Mouse (Mus musculus) erythroblast, embryonic 14.5 days (primary cell): Measurements from ENCODE around the gene Ctnnd2.

Source experiments
- GATA1 ChIP-seq: IDR thresholded peaks from 2 replicates; pipeline ENCODE4 v1.6.1; 2012; ENCODE audit warnings: low read length, inconsistent platforms, mixed read lengths
- TAL1 ChIP-seq: IDR thresholded peaks from 3 replicates; pipeline ENCODE4 v1.6.1; 2012; ENCODE audit warnings: low read length, inconsistent platforms, mixed read lengths

DNA sequence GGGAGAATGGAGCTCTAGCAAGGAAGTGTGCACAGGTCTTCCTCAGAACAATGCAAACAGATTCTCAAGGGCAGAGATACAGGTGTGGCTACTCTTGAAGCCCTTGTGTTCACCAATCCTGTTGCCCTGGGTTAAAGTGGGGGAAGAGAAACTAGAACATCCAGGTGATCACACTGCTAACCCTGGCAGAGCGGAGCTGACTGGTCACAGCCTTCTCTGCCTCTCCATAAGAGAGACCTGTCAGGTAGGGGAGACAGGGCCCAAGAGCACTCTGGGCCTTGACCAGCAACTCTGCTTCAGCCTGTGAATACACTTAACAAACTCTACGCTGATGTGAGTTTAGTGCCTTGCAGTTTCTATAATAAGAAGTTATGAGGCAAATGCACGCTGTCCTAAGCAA lies 820.5 kb downstream of the Ctnnd2 start:
- no peak for TF ChIP-seq GATA1
- no peak for TF ChIP-seq TAL1
